Mouse (Mus musculus): ENCODE measurements around the gene Senp6. TPM values are rescaled to one million over a fixed set of nuclear protein-coding genes. Genes with fewer than 3 reads are reported as not detected.
A peak's percentile ranks its signal among the peaks of the same experiment; 100 is the strongest.
"Not testable (repeated sequence)": the region's sequence is repeated elsewhere in the genome, so short reads cannot be mapped to it uniquely, and the experiment has no call there.

Gene Senp6
- polyA plus RNA-seq, 1 experiment: 35.2 TPM

DNA sequence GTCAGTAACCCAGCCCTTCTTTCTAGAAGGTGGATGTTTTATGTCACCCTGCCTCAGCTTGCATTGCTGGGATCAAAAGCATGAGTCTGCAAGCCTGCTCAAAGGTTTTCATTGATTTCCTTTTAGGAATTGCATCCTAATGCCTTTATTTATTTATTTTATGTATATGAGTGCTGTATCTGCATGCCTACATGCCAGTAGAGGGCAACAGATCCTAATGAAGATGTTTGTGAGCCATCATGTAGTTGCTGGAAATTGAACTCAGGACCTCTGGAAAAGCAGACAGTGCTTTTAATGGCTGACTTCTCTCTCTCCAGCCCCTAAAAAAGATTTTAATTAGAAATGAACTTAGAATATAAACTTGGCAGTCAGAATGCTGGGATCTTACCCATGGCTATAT, 8.2 kb downstream of the Senp6 start:
- DNase-seq (ENCODE audit: low spot score): no peak

GRCm38 (mm10) chr9:80080941-80081340, 14.2 kb downstream of the Senp6 start:
- DNase-seq (ENCODE audit: low spot score): no peak

GRCm38 (mm10) chr9:80084429-80085092, 17.9 kb downstream of the Senp6 start:
- no peak for DNase-seq (ENCODE audit: low spot score)

DNA sequence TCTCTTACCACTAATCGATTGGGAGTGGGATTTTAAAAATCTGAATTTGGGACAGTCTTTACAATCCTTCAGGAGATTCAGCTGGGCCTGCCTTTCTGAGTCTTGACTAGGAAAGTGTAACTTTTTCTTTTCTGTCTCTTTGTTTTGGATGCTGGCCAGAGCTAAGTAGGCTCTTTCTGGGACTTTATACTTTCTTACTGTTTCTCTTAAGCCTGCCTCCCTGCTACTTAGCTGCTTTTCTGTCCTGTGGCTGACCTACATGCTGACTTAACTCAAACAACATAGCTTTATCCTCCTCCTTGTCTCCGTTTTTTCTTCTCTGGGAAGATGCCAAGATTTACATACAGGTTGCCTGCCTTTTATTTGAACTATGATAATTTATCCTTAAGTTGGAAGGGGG, 19.0 kb downstream of the Senp6 start:
- DNase-seq (ENCODE audit: low spot score): no peak

DNA sequence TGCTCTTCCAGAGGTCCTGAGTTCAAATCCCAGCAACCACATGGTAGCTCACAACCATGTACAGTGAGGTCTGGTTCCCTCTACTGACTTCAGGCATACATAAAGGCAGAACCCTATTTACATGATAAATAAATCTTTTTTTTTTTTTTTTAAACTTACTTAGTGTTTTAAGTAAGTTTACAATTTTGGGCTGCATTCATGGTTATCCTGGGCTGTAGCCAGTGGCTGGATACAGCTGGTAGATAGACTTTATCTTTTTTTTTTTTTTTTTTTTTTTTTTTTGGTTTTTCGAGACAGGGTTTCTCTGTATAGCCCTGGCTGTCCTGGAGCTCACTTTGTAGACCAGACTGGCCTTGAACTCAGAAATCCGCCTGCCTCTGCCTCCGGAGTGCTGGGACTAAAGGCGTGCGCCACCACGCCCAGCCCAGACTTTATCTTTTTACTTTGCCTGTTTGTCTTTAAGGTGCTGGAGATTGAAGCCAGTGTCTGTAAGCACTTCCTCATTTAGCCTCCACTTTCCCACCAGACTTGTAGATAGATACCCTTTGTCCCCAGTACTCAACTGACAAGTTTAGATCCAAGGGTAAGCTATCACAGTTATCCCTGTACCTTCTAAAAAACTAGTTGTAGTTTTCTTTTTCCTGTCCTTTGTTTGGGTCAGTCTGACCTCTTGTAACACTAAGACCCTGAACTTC, 19.7 kb downstream of the Senp6 start:
- not testable (repeated sequence) for DNase-seq (ENCODE audit: low spot score)

- no peak for DNase-seq (ENCODE audit: low spot score)
Observed at GRCm38 (mm10) chr9:80089409-80089808, 22.7 kb downstream of the Senp6 start.

GRCm38 (mm10) chr9:80096325-80096724, 29.6 kb downstream of the Senp6 start:
- no peak for DNase-seq (ENCODE audit: low spot score)

DNA sequence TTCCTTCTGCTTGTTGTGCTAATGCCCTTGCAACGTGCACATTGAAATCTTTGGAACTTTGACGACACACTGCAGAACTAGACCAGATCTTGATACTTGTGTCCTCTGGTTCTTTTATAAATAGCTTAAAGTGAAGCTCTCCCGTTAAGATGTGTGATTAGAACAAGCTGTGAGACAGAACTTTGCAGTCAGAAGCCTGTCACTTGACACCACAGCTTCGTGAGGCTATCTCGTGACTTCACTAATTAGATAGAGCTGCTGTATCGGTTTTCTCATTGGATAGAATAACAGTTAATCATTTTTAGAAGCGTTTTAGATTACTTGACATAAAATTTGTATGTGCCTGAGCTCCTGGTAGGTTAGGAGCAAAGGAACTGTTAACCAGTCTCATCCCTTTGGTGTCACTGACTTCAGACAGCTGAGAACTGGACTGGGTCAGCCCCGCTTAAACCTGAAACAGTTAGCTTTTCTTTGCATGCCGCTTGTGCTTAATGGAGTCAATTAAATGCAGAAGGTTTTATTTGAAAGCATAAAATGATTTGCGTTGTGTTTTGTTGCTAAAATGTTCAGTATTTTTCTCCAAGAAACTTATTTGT, 79.4 kb downstream of the Senp6 start:
- DNase-seq (ENCODE audit: low spot score): no peak

GRCm38 (mm10) chr9:80149594-80149993, 82.9 kb downstream of the Senp6 start:
- DNase-seq (ENCODE audit: low spot score): no peak

DNA sequence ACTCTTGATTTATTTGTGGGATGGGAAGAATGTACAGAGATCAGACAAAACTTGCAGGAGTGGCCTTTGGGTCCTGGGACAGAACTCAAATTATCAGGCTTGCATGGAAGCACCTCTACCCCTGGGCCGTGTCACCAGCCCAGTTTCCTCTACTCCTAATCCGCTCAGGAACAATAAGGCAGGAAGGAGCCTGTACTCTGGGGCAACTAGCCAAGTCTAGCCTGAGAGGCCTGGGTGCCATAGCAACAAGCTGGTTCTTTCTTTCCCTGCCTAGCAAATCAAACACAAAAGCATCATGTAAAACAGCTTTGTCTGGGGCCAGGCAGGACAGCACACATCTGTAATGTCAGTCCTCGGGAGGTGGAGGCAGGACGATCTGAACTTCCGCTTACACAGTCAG, 88.6 kb downstream of the Senp6 start:
- no peak for DNase-seq (ENCODE audit: low spot score)

DNA sequence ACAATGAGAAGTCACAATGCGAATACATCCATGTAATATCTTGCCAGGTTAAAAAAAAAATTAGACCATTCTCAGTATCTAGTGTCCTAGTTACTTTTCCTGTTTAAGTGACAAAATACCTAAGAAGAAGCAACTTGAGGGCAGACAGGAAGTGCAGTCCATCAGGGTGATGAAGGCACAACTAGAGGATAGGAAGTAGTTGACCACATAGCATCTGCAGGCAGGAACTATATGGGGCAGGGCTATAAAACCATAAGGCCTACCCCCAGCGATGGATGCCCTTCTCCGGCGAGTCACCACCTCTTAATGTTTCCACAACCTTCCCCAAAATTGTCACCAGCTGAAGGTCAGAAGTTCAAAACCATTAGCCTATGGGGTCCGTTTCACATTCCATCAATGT, 90.1 kb downstream of the Senp6 start:
- DNase-seq (ENCODE audit: low spot score): no peak

- DNase-seq (ENCODE audit: low spot score): no peak
Observed at GRCm38 (mm10) chr9:80157840-80158465, 91.2 kb downstream of the Senp6 start.

- DNase-seq (ENCODE audit: low spot score): no peak
Observed at GRCm38 (mm10) chr9:80158937-80159336, 92.2 kb downstream of the Senp6 start.

DNA sequence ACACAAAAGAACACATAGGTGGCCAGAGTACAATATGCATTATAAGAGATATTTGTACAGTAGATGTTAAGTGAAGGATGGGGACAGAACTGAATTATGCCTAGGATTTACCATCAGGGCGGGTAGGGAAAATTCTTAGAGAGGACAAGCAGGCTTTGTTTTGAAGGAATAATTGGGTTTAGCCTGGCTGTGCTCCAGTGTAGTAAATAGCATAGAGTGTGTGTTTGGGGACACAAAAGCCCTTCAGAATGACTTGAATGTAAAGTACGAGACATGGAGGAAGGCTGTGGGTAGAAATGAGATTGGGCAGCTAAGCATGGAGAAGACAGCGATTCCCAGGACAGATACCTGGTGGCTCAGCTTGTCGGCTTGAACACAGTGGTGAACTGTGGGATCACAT, 94.7 kb downstream of the Senp6 start:
- no peak for DNase-seq (ENCODE audit: low spot score)

DNA sequence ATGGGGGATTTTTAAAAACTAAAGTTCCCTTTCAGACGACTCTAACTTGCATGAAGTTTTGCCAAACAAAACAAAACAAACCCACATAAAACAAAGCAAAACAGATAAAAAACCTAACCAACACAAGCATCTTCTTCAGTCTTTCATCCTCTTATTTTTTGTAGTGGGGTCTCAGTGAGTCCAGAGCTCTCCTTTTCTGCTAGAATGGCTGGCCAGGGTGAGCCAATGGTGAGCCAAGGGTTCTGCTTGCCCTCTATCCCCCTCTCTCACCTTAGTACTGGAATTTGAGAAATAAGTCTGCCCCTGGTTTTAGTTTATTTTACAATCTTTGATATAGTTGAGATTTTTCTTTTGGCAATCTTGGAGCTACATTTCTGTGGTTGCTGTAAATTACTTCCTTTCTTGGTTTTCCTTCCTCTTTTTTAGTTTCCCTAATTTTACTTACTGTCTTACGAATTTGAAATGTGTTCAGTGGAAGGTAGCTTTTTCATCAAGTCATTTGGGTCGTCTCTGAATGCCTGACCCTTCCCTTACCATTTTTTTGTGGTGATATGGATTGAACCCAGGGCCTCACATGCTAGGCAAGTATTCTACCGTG, 96.5 kb downstream of the Senp6 start:
- no peak for DNase-seq (ENCODE audit: low spot score)

GRCm38 (mm10) chr9:80164191-80164590, 97.5 kb downstream of the Senp6 start:
- no peak for DNase-seq (ENCODE audit: low spot score)

DNA sequence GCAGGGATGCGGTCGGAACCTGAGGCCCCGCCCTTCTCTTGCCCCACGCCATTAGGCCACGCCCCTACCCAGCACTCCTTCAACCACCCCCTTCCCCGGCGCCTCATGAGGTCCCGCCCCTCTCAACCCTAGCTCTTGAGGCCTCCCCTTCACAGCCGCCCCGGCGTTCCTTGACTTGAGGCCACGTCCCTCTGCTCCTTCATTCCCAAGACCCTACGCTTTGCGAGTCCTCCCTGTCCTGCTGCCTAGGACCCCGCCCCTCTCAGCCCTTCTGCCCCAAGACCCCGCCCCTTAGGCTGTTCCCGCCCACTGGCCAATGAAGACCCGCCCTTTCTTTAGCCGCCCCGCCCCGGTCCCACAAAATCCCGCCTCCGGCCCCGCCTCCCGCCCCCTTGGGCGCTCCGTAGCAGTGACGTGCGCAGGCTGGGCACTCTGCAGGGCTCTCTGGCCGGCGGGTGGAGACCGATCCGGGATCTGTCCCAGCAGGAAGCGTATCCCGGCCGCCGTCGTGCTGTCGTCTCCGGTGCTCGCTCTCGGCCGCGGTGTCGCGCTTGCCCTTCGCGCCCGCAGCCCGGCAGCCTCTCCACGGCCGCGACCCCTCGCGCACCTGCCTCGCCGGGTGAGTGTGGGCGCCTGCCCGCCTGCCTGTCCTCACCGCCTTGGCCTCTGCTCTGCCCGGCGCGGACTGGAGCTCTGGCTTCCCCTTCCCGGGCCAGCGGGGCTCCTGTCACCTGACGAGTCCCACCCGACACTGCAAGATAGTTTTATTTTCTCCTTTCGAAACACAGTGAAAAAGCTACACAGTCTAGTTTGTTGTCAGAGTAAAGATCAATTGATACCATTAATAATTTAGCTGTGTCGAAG, 98.1 kb downstream of the Senp6 start, which contains the start of gene Myo6:
Myo6 (plus strand) TSS at position 421 of the 864 bp plus-strand sequence.
- peak; percentile 97 for DNase-seq (ENCODE audit: low spot score)

DNA sequence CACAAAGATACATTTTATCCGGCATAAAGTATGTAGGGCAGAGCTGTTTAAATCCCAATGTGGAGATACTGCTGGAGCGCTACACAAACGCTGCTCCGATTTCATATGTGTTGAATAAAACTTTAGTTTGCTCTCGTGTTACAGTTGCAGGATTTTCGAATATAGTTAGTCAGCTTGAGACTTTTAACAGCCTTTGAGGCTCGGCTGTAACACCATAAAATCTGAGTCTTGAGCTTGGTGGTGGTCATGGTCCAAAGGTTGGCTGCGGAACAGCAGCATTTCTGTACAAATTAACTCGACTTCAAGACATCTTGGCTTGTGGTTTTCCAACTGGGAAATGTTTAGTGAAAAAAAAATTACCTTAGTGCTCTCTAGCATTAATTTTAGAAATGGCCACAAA, 99.0 kb downstream of the Senp6 start:
- no peak for DNase-seq (ENCODE audit: low spot score)

- DNase-seq (ENCODE audit: low spot score): no peak
Observed at GRCm38 (mm10) chr9:80166425-80166824, 99.7 kb downstream of the Senp6 start.

DNA sequence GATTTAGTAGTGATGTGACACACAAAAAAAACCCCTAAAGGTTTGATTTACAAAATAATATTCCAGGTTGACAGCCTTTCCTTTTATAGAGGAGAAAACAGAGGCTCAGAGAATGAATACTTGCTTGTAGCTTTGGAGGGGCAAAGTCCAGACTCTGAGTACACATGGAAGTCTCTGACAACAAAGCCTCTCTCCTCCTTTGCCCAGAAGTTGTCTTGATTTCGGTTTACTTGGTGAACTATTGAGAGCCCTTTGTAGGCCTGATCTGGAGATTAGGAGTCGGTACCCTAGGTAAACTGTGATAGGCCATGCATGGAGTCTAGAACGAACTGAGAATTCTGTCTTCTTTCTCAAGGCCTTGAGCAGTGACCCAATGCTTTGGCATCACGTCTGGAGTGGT, 100.4 kb downstream of the Senp6 start:
- no peak for DNase-seq (ENCODE audit: low spot score)

DNA sequence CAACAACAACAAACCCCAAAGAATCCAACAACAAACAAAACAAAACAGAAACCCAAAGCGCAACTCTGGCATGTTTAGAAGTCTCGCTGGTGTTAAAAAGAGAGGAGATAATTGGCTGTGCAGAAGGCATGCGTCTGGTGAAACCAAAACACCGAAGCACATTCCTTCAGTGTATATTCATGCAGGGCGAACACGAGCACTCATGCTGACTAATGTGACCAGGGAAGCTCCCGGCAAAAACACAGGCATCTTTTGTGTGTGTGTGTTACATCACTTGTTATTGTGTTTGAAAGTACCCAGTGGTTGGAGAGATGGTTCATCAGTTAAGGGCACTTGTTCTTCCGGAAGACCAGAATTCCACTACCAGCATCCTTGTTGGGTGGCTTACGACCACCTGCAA, 102.8 kb downstream of the Senp6 start:
- no peak for DNase-seq (ENCODE audit: low spot score)
